Mouse (Mus musculus) CH12.LX (cell line): ENCODE measurements around the gene Dbh. TPM values are rescaled to one million over a fixed set of nuclear protein-coding genes. Genes with fewer than 3 reads are reported as not detected.

Source experiments
- DNase-seq: peaks from one replicate; pipeline ENCODE4 v3.0.0-alpha.2; 2013; ENCODE audit errors: extremely low read depth
- H3K27ac ChIP-seq: 2 replicates; pipeline ENCODE4 v1.5.1; 2012; ENCODE audit warnings: low read depth, mild to moderate bottlenecking, control low read depth, moderate library complexity; ENCODE audit not compliant: insufficient read depth
- H3K27me3 ChIP-seq: replicated peaks from 2 replicates; pipeline ENCODE3; 2012; ENCODE audit warnings: inconsistent platforms
- H3K36me3 ChIP-seq, 2 experiments: replicated peaks in 1 of 2; 2 replicates each; pipeline versions ENCODE3 to v1.6.1; 2012; ENCODE audit warnings: inconsistent platforms in 1 of 2, low read length in 1 of 2, mild to moderate bottlenecking in 1 of 2, mixed read lengths in 1 of 2, moderate library complexity in 1 of 2; ENCODE audit not compliant: control insufficient read depth in 1 of 2, insufficient read depth in 1 of 2
- H3K4me1 ChIP-seq, 2 experiments: 2 replicates each; pipeline ENCODE4 v1.6.1; 2012; ENCODE audit warnings: inconsistent platforms in 1 of 2, moderate library complexity in 1 of 2; ENCODE audit not compliant: insufficient read depth in 2 of 2, control insufficient read depth in 1 of 2
- H3K4me2 ChIP-seq: 2 replicates; pipeline ENCODE4 v1.6.1; 2012; ENCODE audit warnings: low read depth, mild to moderate bottlenecking, control low read depth; ENCODE audit not compliant: poor library complexity, insufficient read depth, severe bottlenecking
- H3K4me3 ChIP-seq, 3 experiments: fragments of 150-350 bp in 1 of 3; sonication (generic) in 1 of 3; replicated peaks in 1 of 3; 2 replicates each; pipeline versions ENCODE3 to v1.5.1; 2011 to 2012; ENCODE audit warnings: low read depth in 2 of 3, low read length in 2 of 3, mild to moderate bottlenecking in 2 of 3, moderate library complexity in 2 of 3, control low read depth in 1 of 3, improper control_type of control experiment in 1 of 3, inconsistent platforms in 1 of 3, mixed read lengths in 1 of 3; ENCODE audit not compliant: poor library complexity in 1 of 3
- H3K79me2 ChIP-seq: replicated peaks from 2 replicates; pipeline ENCODE4 v1.6.1; 2012; ENCODE audit warnings: mild to moderate bottlenecking, moderate library complexity; ENCODE audit not compliant: control insufficient read depth, poor library complexity, insufficient read depth, severe bottlenecking; ENCODE audit errors: extremely low read depth
- H3K9ac ChIP-seq: 2 replicates; pipeline ENCODE4 v1.6.1; 2012; ENCODE audit warnings: low read depth, mild to moderate bottlenecking, control low read depth, moderate library complexity; ENCODE audit not compliant: insufficient read depth
- H3K9me3 ChIP-seq: replicated peaks from 2 replicates; pipeline ENCODE3; 2012; ENCODE audit warnings: low read length, inconsistent platforms, mixed read lengths
- BHLHE40 ChIP-seq: IDR thresholded peaks from 2 replicates; pipeline ENCODE4 v1.6.1; 2011; ENCODE audit warnings: mild to moderate bottlenecking, low read depth, low read length, improper control_type of control experiment
- CHD2 ChIP-seq: IDR thresholded peaks from 2 replicates; pipeline ENCODE4 v1.6.1; 2011; ENCODE audit warnings: low read length, improper control_type of control experiment
- CTCF ChIP-seq, 2 experiments: IDR thresholded peaks in 1 of 2; conservative IDR thresholded peaks in 1 of 2; 2 replicates each; pipeline ENCODE4 v1.5.1; 2011 to 2012; ENCODE audit warnings: low read depth in 2 of 2, low read length in 2 of 2, improper control_type of control experiment in 1 of 2, inconsistent platforms in 1 of 2, mild to moderate bottlenecking in 1 of 2, moderate library complexity in 1 of 2
- E2F4 ChIP-seq: IDR thresholded peaks from 2 replicates; pipeline ENCODE4 v1.6.1; 2011; ENCODE audit warnings: low read depth, low read length, improper control_type of control experiment; ENCODE audit not compliant: insufficient replicate concordance
- EP300 ChIP-seq: IDR thresholded peaks from 2 replicates; pipeline ENCODE4 v1.6.1; 2011; ENCODE audit warnings: low read length, improper control_type of control experiment
- ETS1 ChIP-seq: conservative IDR thresholded peaks from 2 replicates; pipeline ENCODE4 v1.6.1; 2012; ENCODE audit warnings: low read depth, mild to moderate bottlenecking, inconsistent platforms, low read length, improper control_type of control experiment, moderate library complexity
- GABPA ChIP-seq: IDR thresholded peaks from 2 replicates; pipeline ENCODE4 v1.6.1; 2012; ENCODE audit warnings: low read depth, low read length, improper control_type of control experiment, inconsistent platforms; ENCODE audit not compliant: insufficient replicate concordance
- JUND ChIP-seq: conservative IDR thresholded peaks from 2 replicates; pipeline ENCODE4 v1.6.1; 2011; ENCODE audit warnings: low read depth, low read length, improper control_type of control experiment
- KAT2A ChIP-seq: IDR thresholded peaks from 2 replicates; pipeline ENCODE4 v1.6.1; 2012; ENCODE audit warnings: low read length, improper control_type of control experiment, inconsistent platforms; ENCODE audit not compliant: insufficient replicate concordance
- MXI1 ChIP-seq: IDR thresholded peaks from 2 replicates; pipeline ENCODE4 v1.6.1; 2011; ENCODE audit warnings: mild to moderate bottlenecking, low read depth, low read length, improper control_type of control experiment
- MYC ChIP-seq: IDR thresholded peaks from 2 replicates; pipeline ENCODE4 v1.6.1; 2011; ENCODE audit warnings: low read depth, mild to moderate bottlenecking, improper control_type of control experiment, low read length
- NELFE ChIP-seq: IDR thresholded peaks from 2 replicates; pipeline ENCODE4 v1.6.1; 2011; ENCODE audit warnings: low read depth, low read length, improper control_type of control experiment
- NRF1 ChIP-seq: IDR thresholded peaks from 2 replicates; pipeline ENCODE4 v1.6.1; 2014; ENCODE audit warnings: low read depth, mild to moderate bottlenecking, inconsistent platforms, low read length, improper control_type of control experiment, moderate library complexity
- POLR2AphosphoS2 ChIP-seq: IDR thresholded peaks from 2 replicates; pipeline ENCODE4 v1.6.1; 2011; ENCODE audit warnings: low read depth, low read length, improper control_type of control experiment
- RAD21 ChIP-seq: IDR thresholded peaks from 2 replicates; pipeline ENCODE4 v1.6.1; 2011; ENCODE audit warnings: low read depth, mild to moderate bottlenecking, low read length, improper control_type of control experiment, moderate library complexity
- RCOR1 ChIP-seq: conservative IDR thresholded peaks from 2 replicates; pipeline ENCODE4 v1.6.1; 2012; ENCODE audit warnings: low read depth, mild to moderate bottlenecking, inconsistent platforms, low read length, improper control_type of control experiment
- SIN3A ChIP-seq: IDR thresholded peaks from 2 replicates; pipeline ENCODE4 v1.6.1; 2012; ENCODE audit warnings: low read length, improper control_type of control experiment, inconsistent platforms
- TCF12 ChIP-seq: IDR thresholded peaks from 2 replicates; pipeline ENCODE4 v1.6.1; 2014; ENCODE audit warnings: low read depth, mild to moderate bottlenecking, inconsistent platforms, low read length, improper control_type of control experiment
- UBTF ChIP-seq: IDR thresholded peaks from 2 replicates; pipeline ENCODE4 v1.6.1; 2012; ENCODE audit warnings: low read depth, mild to moderate bottlenecking, inconsistent platforms, low read length, improper control_type of control experiment, moderate library complexity
- USF2 ChIP-seq: conservative IDR thresholded peaks from 2 replicates; pipeline ENCODE4 v1.6.1; 2011; ENCODE audit warnings: low read depth, low read length, improper control_type of control experiment
- ZNF384 ChIP-seq: IDR thresholded peaks from 2 replicates; pipeline ENCODE4 v1.6.1; 2012; ENCODE audit warnings: low read depth, low read length, improper control_type of control experiment, inconsistent platforms
- dilution Hi-C: fragments of 300-500 bp; cut with MboI; formaldehyde crosslinking; loops from 2 replicates; pipeline ENCODE4 v1.14.3; 2020; ENCODE audit warnings: low sequenced_read_pairs; ENCODE audit not compliant: extremely low pct_unique_long_range_greater_than_20kb, extremely low pct_ligation_motif_present
- in situ Hi-C: fragments of 300-500 bp; cut with MboI; formaldehyde crosslinking; loops from 3 replicates; pipeline ENCODE4 v1.14.3; 2019; ENCODE audit warnings: low sequenced_read_pairs, low pct_ligation_motif_present, low pct_unique_long_range_greater_than_20kb, mixed read lengths
- polyA plus RNA-seq: library from polyadenylated mRNA; unstranded; fragments of >175 nt; gene quantifications from 2 replicates; pipeline ENCODE4 v1.2.1, GENCODE M21; 2012; ENCODE audit warnings: low read depth; ENCODE audit not compliant: insufficient read length
- total RNA-seq, 2 experiments: library from RNA; depleted of rRNA; stranded (reverse); fragments of 300-350 nt in 1 of 2; fragments of >200 nt in 1 of 2; gene quantifications; 2 replicates each; pipeline ENCODE4 v1.2.3; 2012 to 2014

The Dbh gene
- total and polyA plus RNA-seq, 3 experiments = not detected

DNA sequence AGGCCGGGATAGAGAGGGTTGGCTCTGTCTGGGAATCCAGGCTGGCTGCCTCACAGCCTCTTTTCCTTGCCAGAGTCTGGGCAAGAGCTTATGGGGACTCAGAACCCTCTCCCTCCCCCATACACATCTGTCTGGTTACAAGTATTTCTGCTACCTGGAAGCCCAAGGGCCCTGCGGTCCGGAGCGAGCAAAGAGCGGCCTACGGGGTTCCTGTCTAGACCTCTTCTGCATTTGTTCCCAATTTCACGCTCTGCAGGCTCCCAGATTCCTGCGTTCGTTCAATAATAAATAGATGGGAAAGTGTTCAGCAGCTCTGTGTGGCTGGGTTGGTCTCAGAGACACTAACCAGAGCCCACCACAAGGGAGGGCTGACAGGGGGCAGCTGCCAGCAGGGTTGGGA, 42.5 kb upstream of the Dbh start:
- H3K4me2 ChIP-seq = peak overlapping the region; percentile 44; the same call in 1 of the 2 replicates
- H3K36me3 ChIP-seq = no peaks in the 10 kb centered on the region
- peak; percentile 52 for DNase-seq
- in situ Hi-C loops = loop anchor here (5.0 kb wide), 1 partner anchor 35 kb away; no protein-coding TSS in a partner anchor
- no peak overlapping the region for H3K27ac ChIP-seq
- peaks cover 5 to 45% of the 10 kb centered on the region in 2 experiments; a peak in 3 of 4 replicates for H3K4me1 ChIP-seq
- dilution Hi-C loops = no loop called here
- H3K9ac ChIP-seq = no peak overlapping the region
- peaks cover 17% of the 10 kb centered on the region for H3K27me3 ChIP-seq
- peaks cover 10% of the 10 kb centered on the region for H3K9me3 ChIP-seq
- no peak overlapping the region for H3K4me3 ChIP-seq
- TF ChIP-seq MXI1 (no peak), SIN3A (no peak), KAT2A (no peak), EP300 (no peak), CHD2 (no peak), NELFE (no peak; the same call in 1 of the 2 replicates), GABPA (no peak), CTCF (conservative IDR thresholded peaks at IDR 0.05 in 1 of 2, IDR thresholded peaks at IDR 0.05 in 1 of 2; ENCODE audit: low read depth in 2 of 2, low read length in 2 of 2) (no peak), TCF12 (no peak), RCOR1 (no peak), JUND (no peak), E2F4 (no peak), MYC (no peak), USF2 (no peak), BHLHE40 (no peak), NRF1 (no peak), UBTF (no peak), ZNF384 (no peak), RAD21 (no peak)
- no peaks in the 10 kb centered on the region for H3K79me2 ChIP-seq

GRCm38 (mm10) chr2:27123121-27123520, 41.9 kb upstream of the Dbh start:
- H3K4me3 ChIP-seq = no peak overlapping the region
- no peak overlapping the region for H3K4me2 ChIP-seq
- TF ChIP-seq RAD21 = peak; percentile 12
- TF ChIP-seq ETS1 = no peak
- peak in 1 of 2 experiments; percentile 46; a peak in 2 of 4 replicates for TF ChIP-seq CTCF (conservative IDR thresholded peaks at IDR 0.05 in 1 of 2, IDR thresholded peaks at IDR 0.05 in 1 of 2; ENCODE audit: low read depth in 2 of 2, low read length in 2 of 2)
- TF ChIP-seq UBTF = no peak
- no peak for TF ChIP-seq POLR2AphosphoS2
- H3K4me1 ChIP-seq = peaks cover 5 to 45% of the 10 kb centered on the region in 2 experiments; a peak in 3 of 4 replicates
- peaks cover 15% of the 10 kb centered on the region for H3K27me3 ChIP-seq
- H3K9me3 ChIP-seq = peaks cover 10% of the 10 kb centered on the region
- dilution Hi-C loops (no loop called here), in situ Hi-C loops (loop anchor here (5.0 kb wide), 1 partner anchor 36 kb away; no protein-coding TSS in a partner anchor)
- DNase-seq = peak; percentile 14
- H3K36me3 ChIP-seq = no peaks in the 10 kb centered on the region
- no peak overlapping the region for H3K27ac ChIP-seq
- no peaks in the 10 kb centered on the region for H3K79me2 ChIP-seq
- no peak overlapping the region for H3K9ac ChIP-seq
